Mouse (Mus musculus) gastrocnemius, postnatal 25 days (tissue): ENCODE results near the gene Sfta2. TPM values are rescaled to one million over a fixed set of nuclear protein-coding genes. Genes with fewer than 3 reads are reported as not detected.
A peak's percentile ranks its signal among the peaks of the same experiment; 100 is the strongest.

Experiments
- DNase-seq: peaks from one replicate; pipeline ENCODE4 v3.0.0; 2022
- long read RNA-seq, 2 experiments: library from polyadenylated mRNA; stranded (forward); transcript quantifications; one replicate each; pipeline ENCODE4 v2.0.0; 2021
- total RNA-seq, 2 experiments: library from RNA; stranded (reverse); gene quantifications; 1 replicate in 1 of 2; 2 replicates in 1 of 2; pipeline ENCODE4 v1.2.3; 2021

Sfta2 gene
- not detected for total RNA-seq
- long read RNA-seq, experiment 1: 0 reads
- long read RNA-seq, experiment 2: 0 reads

DNA sequence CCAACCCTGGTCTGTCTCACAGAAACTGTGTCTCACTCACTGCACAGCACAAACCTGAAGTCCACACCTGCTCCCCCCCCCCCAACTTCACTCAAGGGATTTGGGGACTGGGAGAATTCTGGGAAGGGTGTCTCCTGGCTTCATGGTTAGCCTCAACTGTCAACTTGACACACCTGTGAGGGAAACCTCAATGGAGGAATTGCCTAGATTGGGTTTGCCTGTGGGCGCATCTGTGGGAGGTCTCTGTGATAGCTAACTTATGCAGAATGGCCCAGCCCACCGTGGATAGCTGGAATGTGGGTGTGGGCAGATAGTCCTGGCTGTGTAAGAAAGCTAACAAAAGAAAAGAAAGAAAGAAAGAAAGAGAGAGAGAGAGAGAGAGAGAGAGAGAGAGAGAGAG lies at the start of gene Sfta2:
Gene Sfta2 (plus strand): TSS at position 301 of the 400 bp plus-strand sequence.
- DNase-seq: no peak

- no peak for DNase-seq
These were observed 49.4 kb upstream of the Sfta2 start, which contains the start of gene Cdsn for GRCm38 (mm10) chr17:35551881-35552414. Gene Cdsn, plus strand, starts transcription at chr17:35552128.

DNA sequence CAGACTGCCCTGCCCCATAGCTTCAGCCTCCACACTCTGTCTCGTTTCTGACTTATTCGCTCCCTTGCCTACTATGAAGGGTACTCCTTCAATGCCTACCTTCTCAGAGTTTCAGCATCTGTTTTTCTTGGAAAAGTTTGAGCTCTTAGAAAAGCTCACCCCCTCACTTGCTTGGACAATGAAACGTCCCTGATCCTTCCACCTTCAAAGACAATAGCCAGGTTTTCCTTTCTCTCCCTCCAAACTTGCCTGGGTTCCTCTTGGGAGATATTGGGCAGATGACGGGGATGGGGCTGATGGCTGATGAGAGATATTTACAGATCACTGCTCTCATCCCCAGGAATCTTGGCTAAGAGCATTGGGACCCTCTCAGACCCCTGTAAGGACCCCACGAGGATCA lies 47.0 kb upstream of the Sfta2 start:
- DNase-seq: no peak

DNA sequence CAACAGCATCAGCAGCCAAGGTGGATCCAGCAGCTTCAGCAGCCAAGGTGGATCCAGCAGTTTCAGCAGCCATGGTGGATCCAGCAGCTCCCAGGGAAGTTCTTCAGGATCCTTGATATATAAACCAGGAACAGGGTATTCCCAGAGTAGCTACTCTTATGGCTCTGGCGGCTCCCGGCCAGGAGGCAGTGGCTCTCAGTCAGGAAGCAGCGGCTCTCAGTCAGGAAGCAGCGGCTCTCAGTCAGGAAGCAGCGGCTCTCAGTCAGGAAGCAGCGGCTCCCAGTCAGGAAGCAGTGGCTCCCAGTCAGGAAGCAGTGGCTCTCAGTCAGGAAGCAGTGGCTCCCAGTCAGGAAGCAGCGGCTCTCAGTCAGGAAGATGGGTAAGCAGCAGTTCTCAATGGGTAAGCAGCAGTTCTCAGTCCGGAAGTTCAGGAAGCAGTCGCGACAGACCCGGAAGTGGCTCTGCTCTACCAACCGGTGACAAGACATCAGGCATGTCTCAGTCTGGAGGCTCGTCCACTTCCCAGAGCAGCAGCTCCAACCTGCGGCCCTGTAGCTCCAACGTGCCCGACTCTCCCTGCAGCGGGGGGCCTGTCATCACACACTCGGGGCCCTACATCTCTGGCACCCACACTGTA lies 46.5 kb upstream of the Sfta2 start:
- no peak for DNase-seq

GRCm38 (mm10) chr17:35556186-35556765 lies 45.1 kb upstream of the Sfta2 start:
- no peak for DNase-seq

DNA sequence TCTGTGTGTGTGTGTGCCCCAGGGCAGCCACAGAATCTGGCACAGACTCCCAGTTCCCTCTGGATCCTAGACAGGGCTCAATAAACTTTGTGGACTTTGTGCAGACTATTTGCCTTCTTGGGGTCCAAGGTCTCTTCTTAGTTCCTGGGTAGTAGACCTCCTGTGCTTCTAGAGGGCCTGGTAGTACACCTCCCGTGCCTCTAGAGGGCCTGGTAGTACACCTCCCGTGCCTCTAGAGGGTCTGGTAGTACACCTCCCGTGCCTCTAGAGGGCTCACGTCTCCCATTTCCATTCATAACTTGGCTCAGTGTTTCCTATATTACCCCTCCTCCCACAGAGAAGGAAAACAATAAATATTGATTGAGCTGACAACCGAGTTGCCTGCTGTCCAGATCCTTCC lies 44.5 kb upstream of the Sfta2 start:
- no peak for DNase-seq

DNA sequence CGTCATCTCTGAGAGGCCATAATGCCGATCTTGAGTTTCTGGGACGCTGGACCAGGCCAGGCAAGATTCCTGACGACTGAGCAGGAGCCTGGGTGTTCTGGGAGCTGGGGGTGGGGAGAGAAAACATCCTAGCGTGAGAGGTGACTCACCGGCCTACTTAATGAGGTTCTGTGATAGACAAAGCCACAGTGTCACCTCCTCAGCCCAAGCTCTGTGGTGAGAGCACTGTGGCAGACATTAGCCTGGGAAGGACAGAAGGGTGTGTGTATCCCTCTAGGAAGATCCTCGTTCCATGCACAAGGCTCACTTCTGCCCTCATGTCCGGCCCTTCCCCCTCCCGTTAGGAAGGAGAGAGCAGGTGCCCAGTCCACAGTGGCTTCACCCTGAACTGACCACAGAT lies 44.0 kb upstream of the Sfta2 start:
- DNase-seq: no peak

- no peak for DNase-seq
These were observed 43.1 kb upstream of the Sfta2 start for GRCm38 (mm10) chr17:35558216-35558615.

DNA sequence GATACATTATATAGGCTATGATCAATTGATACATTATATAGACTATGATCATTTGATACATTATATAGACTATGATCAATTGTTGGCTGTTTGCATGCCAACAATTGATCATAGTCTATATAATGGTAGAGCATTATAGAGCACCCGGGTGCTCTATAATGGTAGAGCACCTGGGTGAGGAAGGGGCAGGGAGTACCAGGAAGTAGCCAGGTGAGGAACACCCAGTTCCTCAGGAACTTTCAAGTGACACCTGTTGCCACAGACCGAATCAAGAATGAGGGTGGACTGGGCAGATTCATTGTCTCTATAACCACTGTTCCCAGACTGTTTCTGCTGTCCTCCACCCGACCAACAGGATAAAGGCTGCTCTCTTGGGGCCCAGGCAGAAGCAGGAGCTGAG lies 34.2 kb upstream of the Sfta2 start, which contains the start of gene 2300002M23Rik:
Gene 2300002M23Rik (plus strand): TSS at position 301 of the 400 bp plus-strand sequence.
- DNase-seq: no peak

DNA sequence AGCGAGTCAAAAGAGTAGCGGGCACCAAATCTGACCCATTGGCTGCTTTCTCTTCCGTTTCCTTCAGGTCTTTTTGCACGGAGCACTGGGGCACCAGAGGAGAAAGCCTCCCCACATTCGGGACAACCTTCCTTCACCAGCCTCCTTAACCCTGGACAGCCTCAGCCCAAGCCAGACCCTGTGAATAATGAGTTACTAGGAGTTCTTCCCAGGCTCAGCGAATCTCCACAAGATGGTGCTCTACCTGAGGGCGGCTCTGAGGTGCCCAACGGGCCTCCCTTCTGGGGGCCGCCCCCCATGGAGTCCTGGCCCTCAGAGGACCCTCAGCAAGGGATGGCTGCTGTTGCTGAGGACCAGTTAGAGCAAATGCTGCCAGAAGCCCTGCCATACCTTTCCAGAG lies 33.6 kb upstream of the Sfta2 start:
- DNase-seq: no peak

DNA sequence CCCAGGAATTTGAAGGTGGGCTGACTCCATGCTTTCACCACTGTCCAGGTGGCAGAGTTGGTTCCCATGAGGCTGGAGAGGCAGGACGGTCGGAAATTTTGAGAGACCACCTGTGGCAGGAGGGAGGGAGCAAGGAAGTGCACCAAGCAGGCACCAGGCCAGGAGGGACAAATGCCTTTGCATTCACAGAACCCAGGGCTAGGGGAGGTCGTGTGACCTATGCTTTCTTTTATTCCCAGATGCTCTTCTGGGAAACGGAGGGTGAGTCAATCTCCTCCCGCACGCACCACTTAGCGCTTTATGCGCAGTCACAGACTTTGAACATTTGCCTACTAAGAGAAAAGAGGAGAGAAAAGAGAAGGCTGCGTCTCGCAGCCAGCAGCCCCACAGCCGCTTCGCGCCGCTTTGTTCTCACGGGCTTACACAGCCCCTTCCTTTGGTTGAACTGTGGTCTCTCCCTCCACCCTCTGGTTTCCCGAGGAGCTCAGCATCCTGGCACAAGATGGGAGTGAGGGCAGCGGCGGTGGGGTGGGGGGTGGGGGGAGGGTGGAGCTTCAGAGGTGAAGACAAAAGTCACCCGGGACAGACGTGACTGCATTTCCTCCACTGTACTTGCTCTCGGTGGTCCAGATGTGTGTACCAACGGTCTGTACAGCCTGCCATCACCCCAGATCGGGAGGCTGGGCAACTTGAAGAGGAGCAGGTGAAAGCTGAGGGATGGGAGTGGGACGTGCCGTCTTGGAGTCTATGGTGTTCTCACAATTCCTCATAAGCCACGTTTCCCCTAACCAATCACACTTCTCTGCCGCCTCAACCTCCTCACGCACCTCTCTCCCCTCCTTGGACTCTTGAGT lies 32.0 kb upstream of the Sfta2 start:
- DNase-seq: no peak

GRCm38 (mm10) chr17:35570836-35571235 lies 30.5 kb upstream of the Sfta2 start:
- DNase-seq: no peak

GRCm38 (mm10) chr17:35571477-35571876 lies 29.9 kb upstream of the Sfta2 start:
- no peak for DNase-seq

GRCm38 (mm10) chr17:35578211-35578610 lies 23.1 kb upstream of the Sfta2 start:
- DNase-seq: peak; percentile 26

DNA sequence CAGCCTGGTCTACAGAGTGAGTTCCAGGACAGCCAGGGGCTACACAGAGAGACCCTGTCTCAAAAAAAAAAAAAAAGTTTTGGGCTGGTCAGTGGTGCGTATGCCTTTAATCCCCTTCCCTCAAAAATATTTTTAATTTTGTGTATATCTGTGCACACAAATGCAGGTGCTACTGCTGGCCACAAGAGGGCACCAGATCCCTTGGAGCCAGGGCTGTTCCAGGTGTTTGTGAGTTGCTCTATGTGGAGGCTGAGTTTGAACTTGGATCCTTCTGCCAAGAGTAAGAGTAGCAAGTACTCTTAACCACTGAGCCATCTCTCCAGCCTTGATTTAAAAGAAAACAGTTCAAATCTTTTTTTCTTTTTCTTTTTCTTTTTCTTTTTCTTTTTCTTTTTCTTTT lies 18.4 kb upstream of the Sfta2 start:
- no peak for DNase-seq

DNA sequence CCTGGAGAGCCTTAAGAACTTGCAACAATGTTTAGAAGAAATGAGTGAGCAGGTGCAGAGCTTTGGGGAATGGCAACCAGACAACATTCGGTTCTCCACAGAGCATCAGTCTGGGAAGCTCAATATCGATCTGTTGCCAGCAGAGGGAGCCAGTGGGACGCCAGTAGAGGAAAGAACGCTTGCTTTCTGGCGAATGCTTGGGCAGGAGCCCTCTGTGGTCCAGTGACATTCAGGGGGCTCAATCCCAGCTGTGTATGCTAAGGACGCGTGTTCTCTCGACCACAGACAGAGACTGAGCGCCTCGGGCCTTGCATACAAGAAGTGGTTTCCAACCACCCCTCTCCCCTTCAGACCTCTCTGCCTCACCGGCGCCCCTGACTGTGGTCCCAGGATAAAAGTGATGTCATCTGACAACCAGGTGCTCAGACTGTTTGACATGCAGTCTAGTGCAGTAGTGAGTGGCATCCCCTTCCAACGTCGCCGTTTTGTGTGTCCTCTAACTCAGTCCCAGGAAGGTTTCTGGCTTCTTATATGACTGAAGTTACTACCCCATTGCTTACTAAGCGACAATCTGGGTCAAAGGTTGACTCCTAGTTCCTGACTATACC lies 16.9 kb upstream of the Sfta2 start:
- DNase-seq: peak; percentile 37

DNA sequence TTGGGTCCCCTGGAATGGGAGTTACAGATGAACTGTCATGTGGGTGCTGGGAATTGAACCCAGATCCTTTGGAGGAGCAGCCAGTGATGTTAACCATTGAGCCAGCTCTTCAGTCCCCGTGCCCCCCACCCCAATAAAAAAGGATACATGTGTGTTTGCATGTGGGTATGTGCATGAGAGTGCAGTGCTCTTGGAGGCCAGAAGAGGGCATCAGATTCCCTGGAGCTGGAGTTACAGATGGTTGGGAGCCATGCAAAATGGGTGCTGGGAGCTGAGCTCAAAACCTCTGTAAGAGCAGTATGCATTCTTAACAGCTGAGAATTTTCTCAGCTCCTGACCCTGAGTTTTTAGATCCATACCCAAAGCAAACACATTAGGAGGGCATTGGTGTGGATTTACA lies 14.1 kb upstream of the Sfta2 start:
- DNase-seq: no peak

- DNase-seq: no peak
These were observed 13.0 kb upstream of the Sfta2 start for GRCm38 (mm10) chr17:35588387-35588786.

- peak; percentile 60 for DNase-seq
These were observed 10.7 kb upstream of the Sfta2 start for GRCm38 (mm10) chr17:35590410-35591218.

- no peak for DNase-seq
These were observed 10.2 kb upstream of the Sfta2 start for GRCm38 (mm10) chr17:35591219-35591578.

DNA sequence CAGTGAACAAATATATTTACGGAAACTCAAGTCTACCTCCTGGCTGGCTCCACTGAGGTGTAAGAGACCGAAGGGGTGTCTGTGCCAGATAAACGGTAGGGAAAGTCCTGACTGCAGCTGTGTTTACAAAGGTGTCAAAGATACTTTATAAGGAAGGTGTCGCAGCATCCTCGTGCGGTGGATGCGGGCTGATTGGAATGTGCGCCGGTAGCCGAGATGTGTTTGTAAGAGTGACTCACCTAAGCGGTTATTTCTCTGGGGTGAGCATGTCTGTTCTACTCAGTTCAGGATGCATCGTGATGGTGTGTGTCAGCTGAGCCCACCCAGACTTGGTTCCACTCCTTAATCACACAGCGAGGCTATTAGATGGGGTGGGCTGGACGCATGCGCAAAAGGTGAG lies 9.6 kb upstream of the Sfta2 start:
- no peak for DNase-seq

GRCm38 (mm10) chr17:35592131-35592530 lies 9.2 kb upstream of the Sfta2 start:
- DNase-seq: no peak
